Mouse (Mus musculus) brain, embryonic 14.5 days (tissue): ENCODE data around the gene March11.

Experiments used
- CTCF ChIP-seq: fragments of 200-500 bp; IDR thresholded peaks from 2 replicates; pipeline ENCODE4 v1.5.1; 2012; ENCODE audit warnings: inconsistent platforms, mild to moderate bottlenecking, moderate library complexity, borderline replicate concordance; ENCODE audit not compliant: insufficient read depth, insufficient read length; ENCODE audit errors: extremely low read depth
- POLR2A ChIP-seq: fragments of 200-500 bp; IDR thresholded peaks from 2 replicates; pipeline ENCODE4 v1.6.1; 2012; ENCODE audit warnings: mild to moderate bottlenecking, inconsistent platforms, borderline replicate concordance; ENCODE audit not compliant: poor library complexity, insufficient read depth, insufficient read length, severe bottlenecking; ENCODE audit errors: extremely low read depth

DNA sequence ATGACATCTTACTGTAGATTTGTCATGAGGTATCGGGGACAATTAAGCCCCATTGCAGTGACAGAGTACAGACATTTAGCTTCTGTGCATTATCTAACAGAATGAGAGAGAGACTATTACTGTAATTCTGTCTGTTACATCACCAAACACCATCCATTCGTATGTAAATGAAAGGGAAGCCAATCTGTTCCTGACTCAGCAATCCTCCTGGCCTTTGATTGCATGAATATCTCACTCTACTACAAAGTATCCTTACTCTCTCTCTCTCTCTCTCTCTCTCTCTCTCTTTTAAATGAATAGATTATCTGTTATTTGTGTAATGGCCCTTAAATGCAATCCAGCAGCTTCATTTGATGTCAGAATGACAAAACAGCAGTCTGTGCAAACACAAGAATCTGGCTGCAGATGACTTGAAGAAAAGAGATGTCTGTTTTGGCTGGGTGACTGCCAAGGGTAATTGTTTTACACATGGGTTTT, 32.8 kb upstream of the March11 start:
- TF ChIP-seq POLR2A = no peak
- no peak for TF ChIP-seq CTCF
